Mouse (Mus musculus) gastrocnemius, postnatal 4 days (tissue): ENCODE measurements around the gene Kcna10. TPM values are rescaled to one million over a fixed set of nuclear protein-coding genes. Genes with fewer than 3 reads are reported as not detected.

Source experiments
- DNase-seq, 2 experiments: peaks; one replicate each; pipeline ENCODE4 v3.0.0; 2021 to 2022; ENCODE audit warnings: low spot score in 2 of 2, mixed read lengths in 2 of 2
- total RNA-seq, 2 experiments: library from RNA; stranded (reverse); gene quantifications; 2 replicates each; pipeline ENCODE4 v1.2.3; 2021

The Kcna10 gene
- total RNA-seq, 2 experiments from 2014 or later: 1.0 to 1.8 TPM

DNA sequence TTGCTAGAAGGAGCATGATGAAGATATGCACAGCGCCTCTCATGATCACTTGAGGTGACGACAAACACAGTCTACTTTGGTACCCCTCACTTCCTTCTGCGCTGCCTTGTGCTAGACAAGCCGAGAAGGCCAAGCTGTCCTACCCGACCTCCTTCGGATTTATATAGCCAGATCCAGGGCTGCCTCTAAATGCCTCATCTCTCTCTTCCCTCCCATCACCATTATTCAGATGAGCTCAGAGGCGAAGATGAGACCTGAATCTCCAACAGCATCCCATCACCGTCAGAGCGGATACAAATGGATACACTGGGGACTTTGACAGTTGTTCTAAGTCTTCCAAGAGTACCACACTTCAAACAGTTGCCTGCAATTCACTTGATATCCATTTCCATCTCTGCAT is 56.8 kb downstream of the Kcna10 start, which contains the start of gene Prok1:
Gene Prok1 (minus strand): TSS at position 101 of the 400 bp plus-strand sequence.
- no peak for DNase-seq

DNA sequence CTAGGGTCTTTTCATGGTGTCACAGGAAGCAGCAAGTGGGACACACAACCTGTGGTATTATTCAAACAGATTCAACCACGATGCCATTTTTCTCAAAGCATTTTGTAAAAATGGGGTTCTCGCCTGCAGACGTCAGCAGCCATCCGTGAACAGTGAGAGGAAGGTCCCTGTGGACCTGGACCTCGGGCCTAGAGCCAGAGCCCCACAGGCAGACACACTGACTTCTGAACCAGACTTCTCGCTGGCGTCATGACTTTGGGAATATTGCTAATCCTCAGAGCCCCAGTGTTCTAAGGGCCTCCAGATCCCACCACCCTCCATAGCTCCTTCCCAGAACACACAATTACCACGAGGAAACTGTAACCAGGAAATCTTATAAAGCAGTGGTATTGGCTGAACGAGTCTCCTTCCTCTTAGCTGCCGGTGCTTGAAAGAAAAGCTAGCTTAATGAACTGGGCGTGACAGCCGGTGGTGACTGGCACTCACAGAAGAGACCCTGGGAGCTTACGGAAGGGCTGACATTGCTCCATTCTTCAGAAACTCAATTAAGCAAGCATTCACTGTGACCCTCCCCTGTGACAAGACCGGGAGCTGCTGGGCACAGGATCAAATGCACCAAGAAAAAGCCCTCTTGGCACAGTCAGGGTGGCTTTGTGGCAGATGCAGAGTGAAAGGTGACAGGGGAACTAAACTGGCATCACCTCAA is 58.7 kb downstream of the Kcna10 start:
- DNase-seq: no peak

Other genes starting within 250 kb of the Kcna10 start
- gene Kcna3, start 146.9 kb upstream of the Kcna10 start, total RNA-seq: under 1 TPM; 0.54 to 0.98 TPM
- 1 to 10 TPM; 2.8 to 4.1 TPM for gene Kcna2, start 81.9 kb upstream of the Kcna10 start, total RNA-seq
- gene Cym, start 38.7 kb downstream of the Kcna10 start, total RNA-seq: not detected
- gene A630076J17Rik, start 47.6 kb downstream of the Kcna10 start, total RNA-seq: not detected
- gene Prok1, start 56.7 kb downstream of the Kcna10 start, total RNA-seq: under 1 TPM in 1 of 2 experiments, not detected in 1; 0.23 TPM
- 10 to 100 TPM; 56.2 to 57.1 TPM for gene Lamtor5, start 95.8 kb downstream of the Kcna10 start, total RNA-seq
- gene Slc16a4, start 108.2 kb downstream of the Kcna10 start, total RNA-seq: under 1 TPM; 0.18 to 0.37 TPM
- 10 to 100 TPM; 29.0 to 31.3 TPM for gene Rbm15, start 150.6 kb downstream of the Kcna10 start, total RNA-seq